Mouse (Mus musculus) ZHBTc4 (cell line): ENCODE results near the gene Teddm1b.

ENCODE experiments used
- DNase-seq: peaks from one replicate; pipeline ENCODE4 v3.0.0-alpha.2; 2011; ENCODE audit warnings: low read depth, low spot score

Teddm1b gene

DNA sequence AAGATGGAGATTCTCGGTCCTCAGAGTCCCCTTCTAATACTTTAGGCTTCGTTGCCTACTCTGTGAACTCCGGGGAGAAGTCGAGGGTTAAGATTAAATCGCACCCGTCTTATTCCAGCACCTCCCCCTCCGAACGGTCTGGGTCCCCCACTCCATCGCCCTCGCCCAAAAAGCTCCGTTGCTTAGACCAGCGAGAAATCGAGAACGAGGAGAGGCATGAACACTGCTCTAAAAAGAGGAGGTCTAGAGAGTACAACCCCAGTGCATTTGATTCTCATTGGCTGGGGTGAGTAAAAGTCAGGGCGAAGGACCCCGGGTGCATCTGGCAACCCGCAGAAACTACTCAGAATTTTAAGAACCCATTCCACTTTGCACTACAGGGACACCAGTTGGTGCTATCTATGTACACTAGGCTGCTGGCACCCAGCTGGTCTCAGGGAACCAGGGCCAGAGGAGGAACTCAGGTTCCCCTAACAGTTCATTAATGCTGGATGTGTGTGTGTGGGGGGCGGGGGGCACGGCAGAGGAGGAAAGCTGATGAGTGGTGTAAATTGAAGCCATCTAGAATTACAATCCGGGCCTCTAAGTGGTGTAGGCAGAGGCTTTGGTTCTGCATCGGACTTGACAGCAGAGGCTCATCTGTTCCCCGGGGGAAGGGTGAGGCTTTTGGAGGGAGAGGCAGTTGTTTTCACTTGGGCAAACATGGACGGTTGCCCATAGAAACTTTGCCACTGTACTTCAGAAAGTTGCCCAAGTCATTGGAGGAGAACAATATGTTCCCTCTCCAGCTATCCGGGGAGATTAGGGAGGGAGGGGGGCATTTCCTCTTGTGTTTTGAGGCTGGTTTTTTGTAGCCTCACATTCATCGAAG, 26.9 kb downstream of the Teddm1b start:
- DNase-seq, result peak; percentile 43

DNA sequence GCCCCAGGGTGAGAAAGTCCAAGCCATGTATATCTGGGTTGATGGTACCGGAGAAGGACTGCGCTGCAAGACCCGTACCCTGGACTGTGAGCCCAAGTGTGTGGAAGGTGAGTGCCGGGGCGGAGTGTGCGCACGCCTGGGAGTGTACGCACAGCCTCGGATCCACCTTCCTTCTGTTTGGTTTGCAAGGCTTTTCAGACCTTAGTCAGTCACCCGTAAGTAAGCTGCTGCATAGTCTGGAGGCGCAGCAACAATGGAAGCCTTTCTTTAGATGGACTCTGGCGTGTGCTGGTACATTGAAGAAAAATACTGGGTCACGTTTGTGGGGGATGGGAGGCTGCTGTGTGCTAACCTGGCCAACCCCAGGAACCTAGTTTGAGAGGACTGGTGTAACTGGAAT, 28.9 kb downstream of the Teddm1b start:
- DNase-seq, result peak; percentile 19

DNA sequence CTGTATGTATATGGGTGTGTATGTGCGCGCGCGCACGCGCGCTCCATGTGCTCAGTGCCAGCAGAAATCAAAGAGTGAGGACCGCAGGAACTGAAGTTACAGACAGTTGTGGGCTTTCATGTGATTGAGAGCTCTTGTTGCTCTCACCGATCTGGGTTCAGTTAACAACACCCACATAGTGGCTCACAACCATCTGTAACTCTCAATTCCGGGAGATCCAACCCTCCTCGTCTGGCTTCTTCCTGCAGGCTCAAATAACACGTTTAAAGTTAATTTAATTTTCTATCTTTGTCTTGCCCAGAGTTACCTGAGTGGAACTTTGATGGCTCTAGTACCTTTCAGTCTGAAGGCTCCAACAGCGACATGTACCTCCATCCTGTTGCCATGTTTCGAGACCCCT, 30.1 kb downstream of the Teddm1b start:
- DNase-seq, result no peak

DNA sequence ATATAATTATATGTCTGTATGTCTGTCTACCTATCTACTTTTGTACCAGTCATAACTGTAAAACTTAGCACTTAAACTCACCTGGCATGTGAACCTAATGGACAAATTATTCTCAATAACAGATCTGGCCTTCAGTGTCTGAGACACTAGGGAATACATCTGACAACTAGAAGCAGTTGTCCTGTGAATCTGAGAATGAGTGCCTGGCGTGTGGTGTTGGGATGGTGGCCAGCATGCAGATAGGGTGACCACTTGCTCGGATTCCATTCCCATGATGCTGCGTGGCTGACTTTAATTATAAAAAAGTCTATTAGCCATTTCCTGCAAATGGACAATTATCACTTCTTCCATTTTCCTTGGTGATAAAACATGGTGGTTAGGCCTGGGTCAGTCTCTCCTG, 31.7 kb downstream of the Teddm1b start:
- no peak for DNase-seq

DNA sequence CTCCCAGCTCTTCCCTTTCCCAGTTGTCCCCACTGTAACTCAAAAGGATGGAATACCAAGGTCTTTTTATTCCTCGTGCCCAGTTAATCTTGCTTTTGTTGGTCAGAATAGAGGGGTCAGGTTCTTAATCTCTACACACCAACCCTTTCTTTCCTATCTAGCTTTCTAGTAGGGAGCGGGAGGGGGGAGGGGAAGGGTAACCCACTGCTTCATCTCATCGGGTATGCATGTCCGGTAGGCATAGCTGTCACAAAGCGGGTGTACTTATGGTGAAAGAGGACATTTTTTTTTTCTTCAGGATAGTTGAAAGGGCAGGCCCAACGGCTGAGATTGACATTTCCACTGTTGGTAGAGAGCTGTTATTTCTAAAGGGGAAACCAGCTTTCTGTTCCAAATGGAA, 34.1 kb downstream of the Teddm1b start:
- DNase-seq, result no peak

DNA sequence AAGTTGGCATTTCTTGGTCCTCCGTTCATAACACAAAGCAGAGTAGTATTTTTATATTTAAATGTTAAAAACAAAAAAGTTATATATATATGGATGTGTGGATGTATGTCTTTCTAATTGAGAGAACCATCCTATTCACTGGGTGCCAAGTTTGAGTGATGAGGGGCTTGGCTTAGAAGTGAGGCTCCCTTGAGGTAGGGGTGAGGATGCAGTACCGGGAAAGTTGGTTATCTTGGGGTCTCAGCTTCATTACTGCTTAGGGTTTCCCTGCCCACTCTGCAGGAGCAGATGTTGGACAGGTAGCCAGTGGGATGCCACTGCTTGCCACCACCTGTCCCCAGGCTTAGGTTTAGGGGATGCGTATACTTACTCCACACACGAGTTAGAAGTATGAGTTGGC, 34.6 kb downstream of the Teddm1b start:
- DNase-seq, result no peak

DNA sequence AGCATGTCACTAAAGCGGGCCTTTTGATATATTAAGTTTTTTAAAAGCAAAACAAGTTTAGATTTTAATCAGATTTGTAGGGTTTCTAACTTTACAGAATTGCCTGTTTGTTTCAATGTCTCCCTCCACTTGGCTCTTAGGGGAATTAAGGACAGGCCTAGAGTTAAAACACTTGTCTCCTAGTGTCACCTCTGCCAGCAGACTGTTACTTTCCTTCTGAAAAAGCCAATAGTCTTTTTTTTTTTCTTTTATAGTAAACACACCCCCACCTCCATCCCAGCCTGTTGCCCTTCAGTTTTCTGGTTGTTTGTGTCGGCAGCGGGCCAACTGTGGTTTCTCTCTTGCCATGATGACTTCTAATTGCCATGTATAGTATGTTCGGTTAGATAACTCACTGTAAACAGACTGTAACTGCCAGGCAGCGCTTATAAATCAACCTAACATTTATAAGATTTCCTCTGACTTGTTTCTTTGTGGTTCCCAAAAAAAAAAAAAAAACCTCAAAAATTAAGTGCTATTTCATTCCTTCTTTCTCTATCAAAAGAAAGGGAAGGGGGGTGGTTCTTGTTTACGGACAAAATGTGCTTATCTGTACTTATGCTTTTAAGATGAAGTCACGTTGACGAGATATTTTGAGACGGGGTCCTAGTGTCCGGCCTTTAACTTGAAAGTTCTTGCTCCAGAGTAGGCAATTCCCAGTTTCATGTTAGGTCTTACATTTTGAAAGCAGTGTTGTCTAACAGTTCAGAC, 35.2 kb downstream of the Teddm1b start:
- no peak for DNase-seq

DNA sequence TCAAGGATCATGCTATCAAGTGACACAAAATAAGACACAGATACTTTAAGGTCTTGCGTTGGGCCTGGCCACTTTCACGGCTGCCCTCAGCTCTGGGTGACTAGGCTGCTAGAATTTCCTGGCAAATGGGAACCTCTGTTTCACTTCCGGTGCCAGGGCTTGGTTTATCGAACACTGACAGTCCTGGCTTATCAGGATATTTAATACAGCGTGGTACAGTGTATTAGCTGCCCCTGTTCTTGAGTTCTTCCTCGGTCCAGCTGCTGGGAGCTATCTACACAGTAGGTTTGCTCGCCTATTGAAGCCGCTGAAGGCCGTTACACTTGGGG, 35.8 kb downstream of the Teddm1b start:
- DNase-seq, result no peak

DNA sequence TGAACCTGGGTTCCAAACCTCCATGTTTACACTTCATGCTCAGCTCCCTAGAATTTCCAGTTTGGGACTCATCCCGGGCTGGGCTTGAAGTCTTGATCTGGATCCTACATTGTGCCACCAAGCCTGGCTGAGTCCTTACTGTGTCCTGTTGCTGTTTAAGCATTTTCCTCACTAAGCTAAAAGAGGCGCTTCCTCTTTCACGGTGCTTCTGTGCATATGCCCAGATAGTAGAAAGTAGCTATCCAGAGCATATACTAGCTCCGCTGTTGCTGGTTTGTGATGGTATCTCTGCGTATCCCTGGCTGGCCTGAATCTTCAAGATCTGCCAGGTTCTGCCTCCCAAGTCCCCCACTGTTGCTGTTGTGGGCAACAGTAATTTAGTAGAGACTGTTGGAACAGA, 36.3 kb downstream of the Teddm1b start:
- no peak for DNase-seq

DNA sequence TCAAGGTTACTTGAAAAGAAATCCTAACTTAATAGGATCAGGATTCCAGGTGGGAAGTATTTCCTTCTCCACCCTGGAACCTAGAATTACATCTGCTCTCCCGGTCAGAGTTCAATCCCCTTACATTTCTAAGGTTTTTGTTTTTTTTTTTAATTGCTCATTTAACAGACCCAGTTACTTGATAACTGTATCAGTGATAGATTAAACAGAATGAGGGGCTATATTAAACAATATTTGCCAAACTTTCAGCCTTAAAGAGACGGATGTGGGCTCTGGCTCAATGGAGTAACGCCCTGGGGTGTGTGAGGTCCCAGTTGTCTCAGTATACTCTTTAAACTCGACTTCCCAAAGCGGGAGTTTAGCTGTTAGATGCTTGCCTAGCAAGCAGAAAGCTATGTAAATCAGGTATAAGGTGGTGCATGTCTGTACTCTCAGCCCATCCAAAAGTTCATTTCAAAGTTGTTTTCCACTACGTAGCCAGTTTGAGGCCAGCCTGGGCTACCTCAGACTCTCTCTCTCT, 37.2 kb downstream of the Teddm1b start:
- DNase-seq, result no peak

DNA sequence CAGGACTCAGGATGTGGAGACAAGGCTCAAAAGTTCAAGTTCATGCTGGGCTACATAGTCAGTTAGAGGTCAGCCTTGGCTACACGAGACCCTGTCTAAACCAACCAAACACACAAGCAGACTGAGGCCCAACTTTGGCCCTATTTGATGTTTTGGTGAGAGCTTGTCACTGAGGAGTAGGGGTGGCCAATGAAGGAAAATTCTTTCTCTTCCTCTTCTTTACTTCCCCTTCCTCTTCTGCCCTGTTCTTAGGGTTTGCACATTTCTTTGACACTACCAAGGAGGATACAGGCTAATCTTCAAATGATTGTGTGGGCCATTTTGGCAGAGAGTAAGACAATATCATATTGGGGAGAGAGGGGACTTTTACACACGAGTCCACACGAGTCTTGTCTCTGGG, 39.7 kb downstream of the Teddm1b start:
- no peak for DNase-seq

DNA sequence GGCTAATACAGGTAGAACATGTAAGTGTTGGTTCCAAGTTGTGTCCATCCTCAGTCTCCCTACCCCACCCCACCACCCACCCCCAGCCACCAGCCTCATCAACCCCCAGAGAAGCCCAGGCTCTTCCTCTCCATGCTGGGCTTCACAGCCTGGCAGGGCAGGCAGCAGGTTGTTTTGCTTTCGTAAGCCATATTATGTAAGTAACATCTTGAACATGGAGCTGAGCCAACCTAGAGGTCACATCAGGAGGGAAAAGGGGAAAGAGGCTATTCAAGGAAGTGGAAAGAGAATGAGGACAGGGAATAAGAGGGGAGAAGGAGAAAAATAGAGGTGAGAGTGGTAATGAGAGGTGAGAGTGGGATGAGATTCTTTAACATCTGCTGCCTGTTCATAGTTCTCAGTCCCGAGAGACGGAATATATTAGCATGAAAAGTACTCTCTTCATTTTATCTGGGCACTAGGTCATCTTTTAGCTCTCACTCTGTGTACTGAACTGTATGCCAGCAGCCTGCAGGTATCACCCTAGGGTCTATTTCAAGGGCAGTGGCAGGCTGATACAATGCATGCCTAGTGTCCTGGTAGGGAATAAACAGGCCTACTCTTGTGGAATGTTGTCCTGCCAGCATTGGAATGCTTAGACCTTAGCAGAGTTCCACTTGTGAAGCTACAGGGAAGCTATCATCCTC, 44.5 kb downstream of the Teddm1b start:
- DNase-seq, result no peak

DNA sequence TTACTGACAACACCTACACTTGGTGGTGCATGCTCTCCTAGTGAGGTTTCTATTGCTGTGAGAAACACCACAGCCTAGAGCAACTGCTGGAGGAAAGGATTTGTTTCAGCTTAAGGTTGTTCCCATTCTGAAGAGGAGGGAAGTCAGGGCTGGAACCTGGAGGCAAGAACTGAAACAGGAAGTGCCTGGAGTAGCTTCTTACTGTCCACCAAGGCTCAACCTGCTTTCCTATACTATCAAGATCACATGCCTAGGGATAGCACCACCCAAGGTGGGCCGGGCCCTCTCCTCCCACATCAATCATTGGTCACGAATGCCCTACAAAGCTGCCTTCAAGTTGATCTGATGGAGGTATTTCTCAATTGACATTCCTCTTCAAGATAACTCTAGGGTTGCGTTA, 47.5 kb downstream of the Teddm1b start:
- DNase-seq, result no peak

DNA sequence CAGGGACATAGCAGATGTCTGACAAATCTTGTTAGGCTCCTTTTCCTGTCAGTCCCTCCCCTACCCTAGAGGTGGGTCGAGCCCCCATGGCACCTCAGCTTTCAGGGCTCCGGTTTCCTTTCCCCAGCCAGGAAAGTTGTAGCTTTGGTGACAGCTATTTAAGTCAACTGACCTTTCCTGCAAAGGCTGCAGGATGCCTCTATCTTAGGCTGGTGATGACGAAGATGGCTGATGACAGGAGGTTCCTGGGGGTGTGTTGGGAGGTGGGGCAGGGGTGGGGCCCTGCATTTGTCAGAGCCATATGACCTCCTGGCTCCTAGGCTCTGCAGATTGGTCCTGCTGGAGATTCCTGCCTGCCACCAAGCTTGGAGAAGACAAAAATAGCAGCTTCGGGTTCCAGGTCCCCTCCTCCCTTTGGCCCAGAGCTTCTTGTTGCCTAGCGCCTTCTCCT, 48.5 kb downstream of the Teddm1b start:
- DNase-seq, result no peak

DNA sequence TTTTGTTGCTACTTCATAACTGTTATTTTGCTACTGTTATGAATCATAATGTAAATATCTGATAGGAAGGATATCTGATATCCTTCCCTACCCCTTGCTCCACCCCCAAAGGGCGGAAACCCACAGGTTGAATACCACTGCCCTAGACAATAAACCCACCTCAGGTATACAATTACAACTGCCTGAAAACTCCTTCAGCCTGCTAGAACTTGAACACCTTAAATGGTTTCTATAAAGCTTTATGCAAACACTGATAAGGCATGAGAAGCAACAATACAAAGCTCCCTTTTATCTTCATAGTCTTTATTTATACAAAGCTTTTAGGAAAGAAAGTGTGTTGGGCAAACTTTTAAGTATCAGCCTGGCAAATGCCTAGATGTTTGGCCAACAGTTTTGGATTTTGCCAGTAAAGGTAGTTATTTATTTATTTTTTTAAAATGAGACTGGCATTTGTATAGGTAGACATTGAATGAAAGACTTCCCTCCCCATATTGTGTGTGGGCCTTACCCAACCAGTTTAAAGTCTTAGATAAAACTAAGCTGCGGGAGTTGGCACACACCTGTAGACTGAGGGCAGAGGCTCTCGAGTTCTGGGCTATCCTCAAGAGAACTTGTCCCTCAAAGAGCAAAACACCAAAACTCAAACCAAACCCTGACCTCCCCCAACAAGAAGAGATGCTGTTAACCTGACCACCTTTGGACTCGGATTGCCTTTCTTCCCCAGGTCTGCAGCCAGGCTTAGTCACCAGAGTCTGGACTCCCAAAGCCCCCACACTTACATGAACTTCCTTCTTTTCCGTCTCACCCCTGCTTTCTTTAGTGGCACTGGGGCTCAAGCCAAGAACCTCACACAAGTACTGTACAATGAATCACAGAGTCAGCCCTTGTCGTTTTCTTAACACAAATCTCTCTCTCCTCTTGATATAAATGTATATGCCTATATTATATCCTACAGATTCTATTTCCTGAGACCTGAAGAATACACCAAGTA, 50.5 kb downstream of the Teddm1b start:
- no peak for DNase-seq
